Mouse (Mus musculus) liver, embryonic 13.5 days (tissue): ENCODE data around the gene Slfn8. TPM values are rescaled to one million over a fixed set of nuclear protein-coding genes. Genes with fewer than 3 reads are reported as not detected.
A peak's percentile ranks its signal among the peaks of the same experiment; 100 is the strongest.

Source experiments
- ATAC-seq: fragments of 200-750 bp; cut with Nextera tagmentation; 2 replicates; pipeline ENCODE4 v1.8.0; 2017; ENCODE audit warnings: low read depth, mild to moderate bottlenecking, moderate number of reproducible peaks, moderate library complexity
- DNase-seq: peaks from one replicate; pipeline ENCODE4 v3.0.0; 2022
- H3K27ac ChIP-seq: fragments of 300-500 bp; sonication (generic); 2 replicates; pipeline ENCODE4 v1.5.1; 2015; ENCODE audit warnings: moderate library complexity, mild to moderate bottlenecking, inconsistent platforms
- H3K27me3 ChIP-seq: fragments of 300-500 bp; sonication (generic); 2 replicates; pipeline ENCODE4 v1.6.1; 2015; ENCODE audit warnings: mild to moderate bottlenecking, inconsistent platforms
- H3K36me3 ChIP-seq: fragments of 300-500 bp; sonication (generic); 2 replicates; pipeline ENCODE4 v1.6.1; 2015; ENCODE audit warnings: mild to moderate bottlenecking, inconsistent platforms
- H3K4me1 ChIP-seq: fragments of 300-500 bp; sonication (generic); replicated peaks from 2 replicates; pipeline ENCODE4 v1.6.1; 2015; ENCODE audit warnings: inconsistent platforms
- H3K4me2 ChIP-seq: fragments of 300-500 bp; sonication (generic); 2 replicates; pipeline ENCODE4 v1.6.1; 2015; ENCODE audit warnings: inconsistent platforms, mild to moderate bottlenecking, moderate library complexity
- H3K4me3 ChIP-seq: fragments of 300-500 bp; sonication (generic); replicated peaks from 2 replicates; pipeline ENCODE4 v1.5.1; 2015; ENCODE audit warnings: mild to moderate bottlenecking, inconsistent platforms
- H3K9ac ChIP-seq: fragments of 300-500 bp; sonication (generic); 2 replicates; pipeline ENCODE4 v1.6.1; 2015; ENCODE audit warnings: mild to moderate bottlenecking, inconsistent platforms
- H3K9me3 ChIP-seq: fragments of 300-500 bp; sonication (generic); replicated peaks from 2 replicates; pipeline ENCODE4 v1.6.1; 2016; ENCODE audit warnings: inconsistent platforms
- WGBS: fragments of 180-500 bp; shearing (Covaris S2); methylation state at CpG from one replicate; pipeline ENCODE4 v1.1.7; 2015; ENCODE audit not compliant: insufficient replicate concordance; 5-methylcytosine and 5-hydroxymethylcytosine counted together
- microRNA-seq: library from miRNA; unstranded; fragments of <30 nt; microRNA quantifications from one replicate; pipeline ENCODE4, GENCODE M21; 2016
- polyA plus RNA-seq: library from polyadenylated mRNA; unstranded; fragments of >200 nt; fragmentation: Nextera tagmentation; extraction: Ambion mirVana; gene quantifications from 2 replicates; pipeline ENCODE4 v1.2.1, GENCODE M21; 2015

Gene Slfn8
- polyA plus RNA-seq, 1 experiment from 2014 or later, result 0.37 TPM

- Histone ChIP-seq H3K4me1 (peaks cover 6% of the 10 kb centered on the region), H3K4me3 (no peak overlapping the region), H3K9me3 (no peaks in the 10 kb centered on the region), H3K27ac (no peak overlapping the region), H3K27me3 (peaks cover 51% of the 10 kb centered on the region), H3K9ac (no peak overlapping the region), H3K4me2 (no peak overlapping the region), H3K36me3 (no peaks in the 10 kb centered on the region)
- ATAC-seq, result no peak
- no peak for DNase-seq
- WGBS, result 39% methylated on average over 10 of the region's 10 CpGs
Measured at GRCm38 (mm10) chr11:82956925-82957324, 63.7 kb downstream of the Slfn8 start.

GRCm38 (mm10) chr11:82954631-82955030 lies 66.0 kb downstream of the Slfn8 start:
- DNase-seq, result no peak
- Histone ChIP-seq H3K36me3 (no peaks in the 10 kb centered on the region), H3K4me1 (peaks cover 10% of the 10 kb centered on the region), H3K4me3 (no peak overlapping the region), H3K27ac (no peak overlapping the region), H3K9ac (no peak overlapping the region), H3K4me2 (no peak overlapping the region), H3K9me3 (no peaks in the 10 kb centered on the region), H3K27me3 (peaks cover 67% of the 10 kb centered on the region)
- ATAC-seq, result no peak
- WGBS, result 62% methylated on average over 6 of the region's 6 CpGs

GRCm38 (mm10) chr11:82952612-82953542 lies 67.7 kb downstream of the Slfn8 start:
- H3K9me3 ChIP-seq, result no peaks in the 10 kb centered on the region
- H3K36me3 ChIP-seq, result no peaks in the 10 kb centered on the region
- H3K4me2 ChIP-seq, result peak overlapping the region; percentile 45
- H3K4me1 ChIP-seq, result peaks cover 10% of the 10 kb centered on the region
- 27% methylated on average over 9 of the region's 9 CpGs for WGBS
- H3K27me3 ChIP-seq, result peaks cover 77% of the 10 kb centered on the region
- DNase-seq (no peak), ATAC-seq (no peak)
- peak overlapping the region; percentile 24; the same call in 1 of the 2 replicates for H3K4me3 ChIP-seq
- no peak overlapping the region for H3K9ac ChIP-seq
- H3K27ac ChIP-seq, result no peak overlapping the region

Small RNA genes lying within 50 kb of the gene (microRNA-seq; reads per million reads assigned to microRNA genes)
- not detected for gene Gm27598
- not detected for gene Mir7679

Other genes with a start within 250 kb of the Slfn8 start
- 10.2 and 12.0 TPM in 2 replicates for gene Lig3, start 239.7 kb downstream of the Slfn8 start, polyA plus RNA-seq
- gene Rffl, start 149.6 kb downstream of the Slfn8 start, polyA plus RNA-seq, result 20.2 and 25.3 TPM in 2 replicates
- gene Rad51d, start 130.2 kb downstream of the Slfn8 start, polyA plus RNA-seq, result 6.8 and 8.0 TPM in 2 replicates
- 0.05 and 0.08 TPM in 2 replicates for gene Fndc8, start 128.7 kb downstream of the Slfn8 start, polyA plus RNA-seq
- gene Nle1, start 112.4 kb downstream of the Slfn8 start, polyA plus RNA-seq, result 21.3 and 24.3 TPM in 2 replicates
- 0.75 and 1.1 TPM in 2 replicates for gene Unc45b, start 110.3 kb downstream of the Slfn8 start, polyA plus RNA-seq
- gene Slfn5, start 69.5 kb downstream of the Slfn8 start, polyA plus RNA-seq, result 0.68 and 1.4 TPM in 2 replicates
- 5.5 and 8.3 TPM in 2 replicates for gene Slfn9, start 29.0 kb downstream of the Slfn8 start, polyA plus RNA-seq
- 4.9 and 5.0 TPM in 2 replicates for gene Slfn2, start 44.3 kb upstream of the Slfn8 start, polyA plus RNA-seq
- 0.10 and 0.28 TPM in 2 replicates for gene Slfn1, start 96.0 kb upstream of the Slfn8 start, polyA plus RNA-seq
- 0.06 and 0.08 TPM in 2 replicates for gene Slfn4, start 154.4 kb upstream of the Slfn8 start, polyA plus RNA-seq
- gene Slfn3, start 170.5 kb upstream of the Slfn8 start, polyA plus RNA-seq, result 1.2 and 2.0 TPM in 2 replicates